Mouse (Mus musculus) liver, adult 2 months (tissue): ENCODE measurements around the gene Hspb6.

Experiments used
- CTCF ChIP-seq: fragments of 200-500 bp; IDR thresholded peaks from 2 replicates; pipeline ENCODE4 v1.5.1; 2011; ENCODE audit warnings: low read depth, low read length, control low read depth
- POLR2A ChIP-seq: fragments of 200-500 bp; IDR thresholded peaks from 2 replicates; pipeline ENCODE4 v1.6.1; 2011; ENCODE audit warnings: low read length, control low read depth; ENCODE audit not compliant: insufficient read depth; ENCODE audit errors: extremely low read depth

- TF ChIP-seq CTCF, result no peak
- TF ChIP-seq POLR2A, result no peak
These were observed 34.6 kb downstream of the Hspb6 start for GRCm38 (mm10) chr7:30586455-30587020.
